ENCODE assay signal across 8 mouse cellular contexts in the genomic region with DNA sequence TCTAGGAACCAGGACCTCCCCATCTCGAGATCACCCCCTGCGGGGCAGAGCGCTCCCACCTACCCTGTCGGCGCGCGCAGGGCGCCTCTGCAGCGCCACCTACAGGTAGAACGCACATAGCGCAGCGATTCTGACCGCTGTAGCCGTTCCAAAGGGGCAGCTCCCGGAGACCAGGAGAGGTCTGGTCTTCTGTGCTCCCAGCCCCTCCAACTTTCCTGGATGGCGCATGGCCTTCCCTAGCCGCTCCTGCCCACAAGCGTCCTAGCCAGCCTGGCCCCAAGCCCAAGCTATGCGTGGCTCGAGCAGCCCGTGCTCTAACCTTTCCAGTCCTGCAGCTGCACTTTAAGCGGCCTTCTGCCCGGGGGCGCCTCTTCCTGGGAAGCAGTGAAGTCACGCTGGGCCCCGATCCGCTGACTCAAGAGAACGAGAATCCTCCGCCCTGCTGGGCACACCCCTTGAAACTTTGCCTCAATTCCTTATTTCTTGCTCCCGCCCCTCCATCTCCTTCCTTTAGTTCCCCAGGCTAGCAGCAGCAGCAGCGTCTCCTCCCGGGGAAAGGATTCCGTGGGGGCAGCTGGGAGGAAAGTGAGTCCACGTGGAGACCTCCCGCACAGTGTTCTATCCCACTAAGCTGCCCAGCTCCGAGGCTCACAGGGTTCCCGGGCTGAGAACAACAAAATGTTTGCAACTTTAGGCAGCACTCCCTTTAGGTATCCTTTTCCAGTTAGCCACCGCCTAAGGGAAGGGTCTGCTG. TPM values are rescaled to one million over a fixed set of nuclear protein-coding genes. Genes with fewer than 3 reads are reported as not detected.
A peak's percentile ranks its signal among the peaks of the same experiment; 100 is the strongest.
DNase-seq lines count a peak whose midpoint lies in the region; ATAC-seq and TF ChIP-seq lines count a peak whose summit lies in the region.

A gene (minus strand): TSS at position 379 of the 754 bp plus-strand sequence.

- DNase-seq in MN1 (ENCODE audit: low spot score): peak; percentile 50
- peak; percentile 33 to 54 for DNase-seq in cerebellum, adult 2 months
- DNase-seq in left cerebral cortex, adult 11 months (ENCODE audit: low spot score): peak; percentile 3
- DNase-seq in retina, postnatal 1 day: peak; percentile 80
- DNase-seq in urinary bladder, postnatal 14 days (ENCODE audit: low spot score): peak; percentile 62

- H3K4me3 ChIP-seq in cerebellum, adult 2 months (replicated peaks; ENCODE audit: insufficient read depth, low read depth, low read length): peak within 1 kb of the TSS; percentile 58
- peak within 1 kb of the TSS; percentile 29 for H3K4me3 ChIP-seq in hindbrain, embryonic 13.5 days
- peak within 1 kb of the TSS; percentile 33 for H3K4me3 ChIP-seq in macrophage (ENCODE audit: inconsistent target)

- peak within 1 kb of the TSS; percentile 30 for H3K9ac ChIP-seq in hindbrain, embryonic 13.5 days

- no peaks in the 10 kb centered on the region; the same call in 1 of the 2 replicates for H3K79me2 ChIP-seq in macrophage (ENCODE audit: inconsistent target)

- H3K36me3 ChIP-seq in hindbrain, embryonic 13.5 days: no peaks in the 10 kb centered on the region
- no peaks in the 10 kb centered on the region for H3K36me3 ChIP-seq in macrophage (ENCODE audit: inconsistent target)

- H3K9me3 ChIP-seq in hindbrain, embryonic 13.5 days: no peaks in the 10 kb centered on the region

- peak; percentile 68 for TF ChIP-seq CTCF in cerebellum, adult 2 months (IDR thresholded peaks at IDR 0.05; ENCODE audit: borderline replicate concordance, insufficient read depth, low read depth, low read length)

- H3K27ac ChIP-seq in cerebellum, adult 2 months (ENCODE audit: insufficient read depth, low read length): no peak within 1 kb of the TSS
- H3K27ac ChIP-seq in hindbrain, embryonic 13.5 days: no peak within 1 kb of the TSS
- H3K27ac ChIP-seq in macrophage: peak within 1 kb of the TSS; percentile 68

- ATAC-seq in frontal cortex, adult (ENCODE audit: low TSS enrichment): peak; percentile 82
- ATAC-seq in hindbrain, embryonic 13.5 days (ENCODE audit: low FRiP score): peak; percentile 81

- H3K27me3 ChIP-seq in cerebellum, adult 2 months (ENCODE audit: control insufficient read depth, insufficient read depth, low read length): no peaks in the 10 kb centered on the region
- no peaks in the 10 kb centered on the region for H3K27me3 ChIP-seq in hindbrain, embryonic 13.5 days

- H3K4me2 ChIP-seq in hindbrain, embryonic 13.5 days: peak within 1 kb of the TSS; percentile 58

- TF ChIP-seq POLR2A in cerebellum, adult 2 months (IDR thresholded peaks at IDR 0.05; ENCODE audit: borderline replicate concordance, insufficient read depth, low read length): no peak

- WGBS in cerebellum, adult 2 months: 10% methylated on average over 38 of the region's 38 CpGs
- WGBS in hindbrain, embryonic 13.5 days: 16% methylated on average over 38 of the region's 38 CpGs
- WGBS in macrophage (ENCODE audit: missing documents): 28% methylated on average over 27 of the region's 38 CpGs

- no peaks in the 10 kb centered on the region for H3K4me1 ChIP-seq in cerebellum, adult 2 months (ENCODE audit: control insufficient read depth, insufficient read depth, low read length)
- H3K4me1 ChIP-seq in hindbrain, embryonic 13.5 days (replicated peaks): no peaks in the 10 kb centered on the region

RNA-seq across cellular contexts. Expression of the gene that starts here (rescaled TPM):
- polyA plus RNA-seq in cerebellum, adult 2 months (2012; rRNA removed): 0.36 and 0.38 TPM in 2 replicates
- polyA plus RNA-seq in hindbrain, embryonic 13.5 days (2015; fragmentation: Nextera tagmentation; extraction: Ambion mirVana): 0.69 and 0.84 TPM in 2 replicates
- total RNA-seq in macrophage (2018; cell fraction: chromatin; rRNA removed): 10 to 100 TPM; 31.7 to 79.8 (median 65.5) TPM
- 10 to 100 TPM; 37.6 to 92.1 (median 58.9) TPM for total RNA-seq in macrophage (2018; cell fraction: cytosol; rRNA removed)
- total RNA-seq in macrophage (2018; cell fraction: nucleus; rRNA removed): 100 to 1,000 TPM in 3 of 26 experiments, 10 to 100 TPM in 23; 38.6 to 108 (median 69.6) TPM
- 29.9 to 41.0 TPM (median 37.3 TPM) in 3 replicates for polyA plus RNA-seq in macrophage (2018)

Comparison
In these comparisons a context has a peak if more than half of its experiments do, and no peak if none do; other contexts are left out.
1. RNA of the gene that starts here (polyA plus RNA-seq): 29.9 to 41.0 TPM in macrophage; 0.69 to 0.84 TPM in hindbrain, embryonic 13.5 days and 0.36 to 0.38 TPM in cerebellum, adult 2 months; every median in the first group is over 10 times any median in the second.
2. Peak in DNase-seq and H3K4me3 ChIP-seq in cerebellum, adult 2 months; RNA of the gene not detected or under 1 TPM.
3. Peak in ATAC-seq, H3K4me3 ChIP-seq, H3K9ac ChIP-seq and H3K4me2 ChIP-seq in hindbrain, embryonic 13.5 days; RNA of the gene not detected or under 1 TPM.
4. DNase-seq: peak in every context shown above with its lines; median percentile 80 in retina, postnatal 1 day; 62 in urinary bladder, postnatal 14 days; 50 in MN1; 44 in cerebellum, adult 2 months; 3 in left cerebral cortex, adult 11 months.
5. Peak in every context shown above with its lines, with median percentiles within 50 percentile points of each other: H3K4me3 ChIP-seq.